Comparison of ENCODE assay signal across 8 mouse cellular contexts in genomic region chr17:4974736-4975135, GRCm38 (mm10). TPM values are rescaled to one million over a fixed set of nuclear protein-coding genes. Genes with fewer than 3 reads are reported as not detected.
DNase-seq lines count a peak whose midpoint lies in the region; ATAC-seq and TF ChIP-seq lines count a peak whose summit lies in the region.

No protein-coding gene starts in this region.

- H3K27me3 ChIP-seq in liver, adult 2 months (ENCODE audit: control insufficient read depth, insufficient read depth, low read length) = no peaks in the 10 kb centered on the region
- H3K27me3 ChIP-seq in liver, embryonic 12.5 days (replicated peaks) = peaks cover 5% of the 10 kb centered on the region; the same call in 1 of the 2 replicates
- no peaks in the 10 kb centered on the region for H3K27me3 ChIP-seq in heart, postnatal 0 days (ENCODE audit: control insufficient read depth, insufficient read depth, low read length)

- no peaks in the 10 kb centered on the region for H3K4me1 ChIP-seq in liver, adult 2 months (ENCODE audit: control insufficient read depth, insufficient read depth, low read length)
- no peaks in the 10 kb centered on the region for H3K4me1 ChIP-seq in liver, embryonic 12.5 days
- H3K4me1 ChIP-seq in heart, postnatal 0 days (ENCODE audit: control insufficient read depth, insufficient read depth) = 0 out of 2 replicates have a peak, but pooled peaks cover 5% of the 10 kb centered on the region

- H3K4me3 ChIP-seq in liver, adult 2 months (ENCODE audit: insufficient read depth, low read depth, low read length) = no peak overlapping the region
- no peak overlapping the region for H3K4me3 ChIP-seq in liver, embryonic 12.5 days
- no peak overlapping the region for H3K4me3 ChIP-seq in heart, postnatal 0 days (ENCODE audit: low read depth, low read length)

- no peak for ATAC-seq in liver, embryonic 12.5 days
- ATAC-seq in heart, postnatal 0 days (ENCODE audit: insufficient read depth, low read depth) = peak; percentile 100

- no peak overlapping the region for H3K27ac ChIP-seq in liver, adult 2 months (replicated peaks; ENCODE audit: insufficient read depth, low read depth, low read length)
- H3K27ac ChIP-seq in liver, embryonic 12.5 days = no peak overlapping the region
- H3K27ac ChIP-seq in heart, postnatal 0 days (ENCODE audit: low read depth) = no peak overlapping the region

- 28% methylated on average over 11 of the region's 11 CpGs for WGBS in liver, adult 2 months
- 68% methylated on average over 11 of the region's 11 CpGs for WGBS in liver, embryonic 12.5 days (ENCODE audit: insufficient replicate concordance)
- WGBS in heart, postnatal 0 days = 42% methylated on average over 11 of the region's 11 CpGs

- intact Hi-C loops in left cerebral cortex, postnatal 10 days (cut with DNase I) = no loop called here

- TF ChIP-seq POLR2A in liver, adult 2 months (IDR thresholded peaks at IDR 0.05; ENCODE audit: extremely low read depth, insufficient read depth, low read length) = no peak

- TF ChIP-seq CTCF in liver, adult 2 months (IDR thresholded peaks at IDR 0.05; ENCODE audit: low read depth, low read length) = no peak
- no peak for TF ChIP-seq CTCF in heart, postnatal 0 days (IDR thresholded peaks at IDR 0.05; ENCODE audit: low read depth)

- H3K36me3 ChIP-seq in liver, adult 2 months (ENCODE audit: control insufficient read depth, insufficient read depth, low read length) = no peaks in the 10 kb centered on the region
- H3K36me3 ChIP-seq in liver, embryonic 12.5 days = no peaks in the 10 kb centered on the region
- H3K36me3 ChIP-seq in heart, postnatal 0 days (replicated peaks; ENCODE audit: control insufficient read depth, insufficient read depth, low read length) = no peaks in the 10 kb centered on the region

- H3K9ac ChIP-seq in liver, adult 2 months (ENCODE audit: low read depth, low read length) = no peak overlapping the region
- no peak overlapping the region for H3K9ac ChIP-seq in liver, embryonic 12.5 days
- H3K9ac ChIP-seq in heart, postnatal 0 days (replicated peaks; ENCODE audit: low read depth, low read length) = no peak overlapping the region

- no peak for TF ChIP-seq EP300 in heart, postnatal 0 days (IDR thresholded peaks at IDR 0.05; ENCODE audit: low read depth)

- no peak overlapping the region for H3K4me2 ChIP-seq in liver, embryonic 12.5 days
- H3K4me2 ChIP-seq in heart, postnatal 0 days (ENCODE audit: low read depth, low read length) = no peak overlapping the region

- H3K9me3 ChIP-seq in liver, embryonic 12.5 days (replicated peaks) = no peaks in the 10 kb centered on the region
- no peaks in the 10 kb centered on the region for H3K9me3 ChIP-seq in heart, postnatal 0 days (replicated peaks; ENCODE audit: control insufficient read depth, low read length)

- DNase-seq in liver, adult 2 months (ENCODE audit: extremely low read depth, low read depth, low spot score) = peak; percentile 96
- peak; percentile 97 for DNase-seq in cerebellum, adult 9-11 months
- peak; percentile 87 for DNase-seq in heart, postnatal 0 days (ENCODE audit: low spot score)
- DNase-seq in left cerebral cortex, postnatal 10 days (ENCODE audit: extremely low spot score in 1 of 2, low spot score in 2 of 2) = peak; percentile 56 to 64
- peak; percentile 80 for DNase-seq in right cerebral cortex, postnatal 10 days (ENCODE audit: low spot score in 2 of 2)
- no peak for DNase-seq in spleen, adult 18-20 months
- DNase-seq in T-cell, adult 2 months (ENCODE audit: low spot score) = no peak

- no peaks in the 10 kb centered on the region for H3K79me2 ChIP-seq in liver, adult 2 months (ENCODE audit: control insufficient read depth, insufficient read depth, low read length)

RNA-seq across cellular contexts. Expression of gene Arid1b, which starts 19.4 kb away (rescaled TPM):
- total RNA-seq in liver, adult 2 months (2014; rRNA removed) = 9.7 and 12.5 TPM in 2 replicates
- polyA plus RNA-seq in liver, adult 2 months (2012; rRNA removed) = 11.7 and 12.1 TPM in 2 replicates
- 5.5 and 5.9 TPM in 2 replicates for polyA plus RNA-seq in liver, embryonic 12.5 days (2016; fragmentation: Nextera tagmentation; extraction: Ambion mirVana)
- 26.8 and 27.3 TPM in 2 replicates for total RNA-seq in heart, postnatal 0 days (2014; rRNA removed; ENCODE audit: low replicate concordance)
- polyA plus RNA-seq in heart, postnatal 0 days (2015; fragmentation: Nextera tagmentation; extraction: Ambion mirVana) = 4.1 and 4.4 TPM in 2 replicates
- total RNA-seq in left cerebral cortex, postnatal 10 days (2021) = 10 to 100 TPM; 77.4 to 83.3 TPM

Comparison
In these comparisons a context has a peak if more than half of its experiments do, and no peak if none do; other contexts are left out.
1. DNase-seq: peak in liver, adult 2 months (single experiment), cerebellum, adult 9-11 months (single experiment), heart, postnatal 0 days (single experiment), left cerebral cortex, postnatal 10 days (2 of 2) and right cerebral cortex, postnatal 10 days (2 of 2); none in spleen, adult 18-20 months (0 of 2) and T-cell, adult 2 months (single experiment).